Mouse (Mus musculus): ENCODE data around the gene Rcn3. TPM values are rescaled to one million over a fixed set of nuclear protein-coding genes. Genes with fewer than 3 reads are reported as not detected.

The Rcn3 gene
- polyA plus RNA-seq, 1 experiment: 16.0 TPM

DNA sequence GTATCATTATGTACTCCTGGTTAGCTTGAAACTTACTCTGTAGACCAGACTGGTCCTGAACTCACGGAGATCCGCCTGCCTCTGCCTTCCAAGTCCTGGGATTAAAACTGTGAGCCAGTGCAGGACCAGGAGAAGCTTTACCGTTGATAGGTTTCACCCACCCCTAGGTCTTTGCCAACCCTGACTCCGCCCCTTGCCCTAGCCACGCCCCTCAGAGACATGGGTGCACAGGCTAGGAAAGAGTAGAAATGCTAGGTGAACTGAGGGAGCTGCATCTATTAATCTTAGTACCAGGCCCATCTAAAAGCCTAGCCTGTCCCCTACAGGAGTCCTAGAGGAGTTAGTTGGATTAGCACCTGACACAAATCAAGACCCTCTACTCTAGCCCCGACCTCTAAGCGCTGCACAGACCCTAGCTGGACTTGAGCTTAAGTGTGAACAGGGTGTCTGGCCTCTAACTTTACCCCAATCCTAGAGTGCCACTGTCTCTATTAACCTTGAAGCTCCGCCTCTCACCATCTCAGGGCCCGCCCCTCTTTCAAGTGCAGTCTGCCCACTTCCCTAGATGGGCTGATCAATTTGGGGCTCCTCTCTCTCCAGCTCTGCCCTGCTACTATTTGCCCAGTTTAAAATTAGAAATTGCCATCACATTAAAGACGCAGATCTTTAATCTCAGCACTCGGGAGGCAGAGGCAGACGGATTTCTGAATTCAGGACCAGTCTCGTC is 1.6 kb downstream of the Rcn3 start:
- Histone ChIP-seq H3K4me1 (ENCODE audit: control insufficient read depth, insufficient read depth, low read length) (no peaks in the 10 kb centered on the region), H3K4me3 (replicated peaks; ENCODE audit: control insufficient read depth, low read depth, low read length) (no peak overlapping the region), H3K27ac (ENCODE audit: control insufficient read depth, insufficient read depth, low read depth, low read length, poor library complexity) (no peak overlapping the region)
- WGBS: 51% methylated on average over 13 of the region's 13 CpGs
- no peak for TF ChIP-seq POLR2A (IDR thresholded peaks at IDR 0.05; ENCODE audit: borderline replicate concordance, control insufficient read depth, low read depth, low read length)
- TF ChIP-seq CTCF (IDR thresholded peaks at IDR 0.05; ENCODE audit: control insufficient read depth, insufficient read depth, low read length): no peak

DNA sequence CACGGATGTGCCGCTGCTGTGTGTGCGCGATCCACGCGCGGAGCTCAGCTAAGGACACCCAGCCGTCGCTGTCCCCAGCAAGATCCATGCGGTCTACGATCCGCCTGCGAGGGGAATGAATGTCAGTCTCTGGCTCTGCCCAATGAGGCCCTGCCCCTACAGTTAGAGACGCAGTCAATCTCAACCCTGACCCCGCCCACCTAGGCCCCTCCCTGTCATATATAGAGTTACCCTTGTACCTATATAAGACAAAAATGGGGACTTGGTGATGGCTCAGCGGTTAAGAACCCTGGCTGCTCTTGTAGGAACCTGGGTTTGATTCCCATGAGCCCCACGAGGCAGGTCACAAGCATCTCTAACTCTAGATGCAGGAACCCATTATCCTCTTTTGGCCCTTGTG is 3.4 kb downstream of the Rcn3 start:
- no peak overlapping the region for H3K27ac ChIP-seq (ENCODE audit: control insufficient read depth, insufficient read depth, low read depth, low read length, poor library complexity)
- H3K4me3 ChIP-seq (replicated peaks; ENCODE audit: control insufficient read depth, low read depth, low read length): no peak overlapping the region
- no peaks in the 10 kb centered on the region for H3K4me1 ChIP-seq (ENCODE audit: control insufficient read depth, insufficient read depth, low read length)
- WGBS: 93% methylated on average over 17 of the region's 17 CpGs
- TF ChIP-seq CTCF (IDR thresholded peaks at IDR 0.05; ENCODE audit: control insufficient read depth, insufficient read depth, low read length) (no peak), POLR2A (IDR thresholded peaks at IDR 0.05; ENCODE audit: borderline replicate concordance, control insufficient read depth, low read depth, low read length) (no peak)

DNA sequence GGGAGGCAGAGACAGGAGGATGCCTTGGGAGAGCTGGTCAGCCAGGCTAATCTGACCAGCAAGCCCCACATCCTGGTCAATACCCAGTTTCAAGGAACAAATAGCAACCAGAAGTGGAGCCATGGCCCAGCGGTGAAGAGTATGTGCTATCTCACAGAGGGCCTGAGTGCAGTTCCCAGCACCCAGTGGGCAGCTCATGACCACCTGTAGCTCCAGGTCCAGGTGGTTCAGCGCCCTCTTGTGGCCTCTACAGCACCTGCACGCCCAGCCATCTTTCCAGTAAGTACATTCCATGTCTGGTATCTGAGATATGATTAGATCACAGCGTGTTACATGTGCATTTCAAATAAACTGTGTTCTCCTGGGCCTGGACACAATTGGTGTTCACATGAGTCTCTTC is 5.9 kb downstream of the Rcn3 start:
- Histone ChIP-seq H3K4me1 (ENCODE audit: control insufficient read depth, insufficient read depth, low read length) (peaks cover 3% of the 10 kb centered on the region; the same call in 1 of the 2 replicates), H3K4me3 (replicated peaks; ENCODE audit: control insufficient read depth, low read depth, low read length) (no peak overlapping the region), H3K27ac (ENCODE audit: control insufficient read depth, insufficient read depth, low read depth, low read length, poor library complexity) (no peak overlapping the region)
- peak; percentile 54; the same call in 1 of the 2 replicates for TF ChIP-seq CTCF (IDR thresholded peaks at IDR 0.05; ENCODE audit: control insufficient read depth, insufficient read depth, low read length)
- TF ChIP-seq POLR2A (IDR thresholded peaks at IDR 0.05; ENCODE audit: borderline replicate concordance, control insufficient read depth, low read depth, low read length): no peak
- WGBS: 75% methylated on average over 4 of the region's 4 CpGs

DNA sequence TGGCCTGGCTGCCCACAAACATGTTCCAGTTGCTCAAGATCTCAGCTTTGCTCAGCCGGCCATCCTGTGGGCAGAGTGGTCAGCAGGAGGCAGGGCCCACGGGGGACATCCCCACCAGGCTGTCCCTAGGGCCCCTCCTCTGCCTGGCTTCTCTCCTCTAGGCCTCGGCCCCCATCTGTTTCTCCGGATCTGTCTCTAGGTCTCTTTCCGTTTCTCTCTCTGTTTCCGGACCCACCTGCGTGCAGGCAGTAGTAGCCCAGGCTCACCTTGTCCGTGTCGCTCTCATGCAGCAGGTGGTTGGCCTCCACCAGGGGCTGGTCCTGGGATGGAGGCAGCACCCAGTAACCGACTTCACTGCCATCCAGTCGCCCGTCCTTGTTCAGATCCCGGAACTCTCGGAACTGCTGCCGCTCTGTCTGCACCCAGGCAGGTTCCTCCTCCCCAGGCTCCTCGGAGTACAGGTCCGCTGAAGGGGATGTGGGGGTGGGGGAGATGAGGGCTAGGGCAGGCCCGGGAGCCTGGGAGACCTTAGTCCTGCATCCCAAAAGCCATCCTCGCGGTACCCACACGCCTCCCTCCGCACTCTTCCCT is 8.6 kb downstream of the Rcn3 start:
- Histone ChIP-seq H3K4me1 (ENCODE audit: control insufficient read depth, insufficient read depth, low read length) (peaks cover 3% of the 10 kb centered on the region; the same call in 1 of the 2 replicates), H3K27ac (ENCODE audit: control insufficient read depth, insufficient read depth, low read depth, low read length, poor library complexity) (peak overlapping the region; percentile 53), H3K4me3 (replicated peaks; ENCODE audit: control insufficient read depth, low read depth, low read length) (peak overlapping the region; percentile 50)
- 35% methylated on average over 22 of the region's 22 CpGs for WGBS
- TF ChIP-seq CTCF (IDR thresholded peaks at IDR 0.05; ENCODE audit: control insufficient read depth, insufficient read depth, low read length) (no peak), POLR2A (IDR thresholded peaks at IDR 0.05; ENCODE audit: borderline replicate concordance, control insufficient read depth, low read depth, low read length) (0 out of 2 replicates have a peak, but pooled peaks have one; percentile 37)

DNA sequence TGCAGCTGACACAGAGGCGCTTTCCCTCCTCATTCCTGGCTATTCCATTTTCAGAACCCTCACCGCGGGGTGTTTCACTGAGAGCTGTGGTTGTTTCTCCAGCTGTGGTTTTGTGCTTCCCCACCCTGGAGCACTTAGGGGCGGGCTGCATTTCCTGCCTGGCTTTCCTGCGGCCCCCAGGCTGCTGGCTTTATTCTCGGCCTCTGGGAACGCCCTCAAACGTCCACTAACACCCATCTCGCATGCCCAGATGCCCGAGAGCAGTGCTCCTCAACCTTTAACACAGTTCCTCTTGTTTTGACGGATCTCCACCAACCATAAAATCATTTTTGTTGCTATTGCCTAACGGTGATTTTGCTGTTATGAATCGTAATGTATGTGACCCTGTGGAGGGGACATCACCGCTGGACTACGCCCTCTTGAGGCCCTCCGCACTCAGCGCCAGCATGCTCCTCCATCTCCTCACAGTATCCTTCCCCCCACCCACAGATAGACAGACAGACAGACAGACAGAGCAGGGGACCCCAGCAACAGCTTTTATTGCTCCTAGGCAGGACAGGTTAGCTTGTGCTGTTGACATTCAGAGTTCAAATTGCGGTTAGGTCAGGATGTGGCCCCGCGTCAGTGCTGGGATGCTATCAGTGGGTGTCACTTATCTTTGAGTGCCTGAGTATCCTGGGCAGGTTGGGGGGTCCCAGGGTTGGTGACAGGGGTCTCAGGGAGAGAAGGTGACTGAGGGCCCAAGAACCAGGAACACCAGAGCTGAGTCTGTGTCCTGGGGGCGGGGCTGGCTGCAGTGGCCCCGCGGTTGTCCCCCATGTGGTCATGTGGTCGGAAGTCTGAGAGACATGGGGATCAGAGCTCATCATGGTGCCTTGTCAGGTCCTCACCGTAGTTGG is 9.4 kb downstream of the Rcn3 start:
- peaks cover 3% of the 10 kb centered on the region; the same call in 1 of the 2 replicates for H3K4me1 ChIP-seq (ENCODE audit: control insufficient read depth, insufficient read depth, low read length)
- under 1% methylated on average over 25 of the region's 25 CpGs for WGBS
- TF ChIP-seq CTCF (IDR thresholded peaks at IDR 0.05; ENCODE audit: control insufficient read depth, insufficient read depth, low read length) (peak; percentile 36; the same call in 1 of the 2 replicates), POLR2A (IDR thresholded peaks at IDR 0.05; ENCODE audit: borderline replicate concordance, control insufficient read depth, low read depth, low read length) (peak; percentile 66; the same call in 1 of the 2 replicates)
- peak overlapping the region; percentile 53 for H3K27ac ChIP-seq (ENCODE audit: control insufficient read depth, insufficient read depth, low read depth, low read length, poor library complexity)
- H3K4me3 ChIP-seq (replicated peaks; ENCODE audit: control insufficient read depth, low read depth, low read length): peak overlapping the region; percentile 50

DNA sequence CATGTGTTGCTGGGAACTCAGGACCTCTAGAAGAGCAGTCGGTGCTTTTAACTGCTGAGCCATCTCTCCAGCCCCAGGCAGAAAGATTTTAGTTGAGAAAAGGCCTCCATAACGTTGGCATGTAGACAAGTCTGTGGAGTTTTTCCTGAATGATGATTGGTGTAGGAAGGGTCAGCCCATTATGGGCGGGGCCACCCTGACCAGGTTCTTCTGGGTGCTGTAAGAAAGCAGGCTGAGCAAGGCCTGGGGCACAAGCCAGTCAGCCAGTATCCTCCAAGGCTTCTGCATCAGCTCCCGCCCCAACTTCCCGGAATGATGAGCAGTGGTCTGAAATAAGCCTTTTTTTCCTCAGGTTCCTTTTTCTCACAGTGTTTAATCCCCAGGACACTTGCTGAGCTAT is 11.0 kb downstream of the Rcn3 start:
- H3K27ac ChIP-seq (ENCODE audit: control insufficient read depth, insufficient read depth, low read depth, low read length, poor library complexity): no peak overlapping the region
- 66% methylated on average over 5 of the region's 5 CpGs for WGBS

DNA sequence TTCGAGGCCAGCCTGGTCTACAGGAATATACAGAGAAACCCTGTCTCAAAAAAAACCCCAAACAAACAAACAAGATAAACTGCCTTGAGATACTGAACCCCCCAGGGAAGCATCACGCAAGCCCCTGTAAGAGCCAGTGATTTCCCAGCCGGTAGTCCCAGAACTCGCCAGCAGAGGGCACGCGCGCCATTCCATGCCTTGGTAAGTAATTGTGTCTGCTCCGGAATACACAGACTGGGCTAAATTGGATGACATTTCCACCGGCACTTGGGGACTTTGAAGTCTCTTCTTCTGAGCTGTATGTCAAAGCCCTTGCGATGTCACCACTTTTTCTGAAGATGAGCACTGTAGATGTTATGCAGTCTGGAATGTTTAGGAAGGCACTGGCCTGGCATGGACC is 12.2 kb downstream of the Rcn3 start:
- Histone ChIP-seq H3K4me1 (ENCODE audit: control insufficient read depth, insufficient read depth, low read length) (peaks cover 3% of the 10 kb centered on the region; the same call in 1 of the 2 replicates), H3K27ac (ENCODE audit: control insufficient read depth, insufficient read depth, low read depth, low read length, poor library complexity) (no peak overlapping the region), H3K4me3 (replicated peaks; ENCODE audit: control insufficient read depth, low read depth, low read length) (no peak overlapping the region)
- WGBS: 0% methylated on average over 10 of the region's 10 CpGs
- TF ChIP-seq CTCF (IDR thresholded peaks at IDR 0.05; ENCODE audit: control insufficient read depth, insufficient read depth, low read length) (peak; percentile 91), POLR2A (IDR thresholded peaks at IDR 0.05; ENCODE audit: borderline replicate concordance, control insufficient read depth, low read depth, low read length) (no peak)

More for the DNA sequence above, 11.0 kb downstream of the Rcn3 start:
- Histone ChIP-seq H3K4me1 (ENCODE audit: control insufficient read depth, insufficient read depth, low read length) (peaks cover 3% of the 10 kb centered on the region; the same call in 1 of the 2 replicates), H3K4me3 (replicated peaks; ENCODE audit: control insufficient read depth, low read depth, low read length) (no peak overlapping the region)
- TF ChIP-seq CTCF (IDR thresholded peaks at IDR 0.05; ENCODE audit: control insufficient read depth, insufficient read depth, low read length) (no peak), POLR2A (IDR thresholded peaks at IDR 0.05; ENCODE audit: borderline replicate concordance, control insufficient read depth, low read depth, low read length) (no peak)
